Mouse (Mus musculus) limb, embryonic 11.5 days (tissue): ENCODE data around the gene Cux1. TPM values are rescaled to one million over a fixed set of nuclear protein-coding genes. Genes with fewer than 3 reads are reported as not detected.

ENCODE experiments used
- ATAC-seq: fragments of 200-750 bp; cut with Nextera tagmentation; 2 replicates; pipeline ENCODE4 v1.8.0; 2017; ENCODE audit warnings: low read depth; ENCODE audit not compliant: insufficient number of reproducible peaks, low FRiP score, low TSS enrichment
- DNase-seq: peaks from one replicate; pipeline ENCODE4 v3.0.0-alpha.2; 2015; ENCODE audit warnings: low spot score
- H3K27ac ChIP-seq: fragments of 300-500 bp; sonication (generic); replicated peaks from 2 replicates; pipeline ENCODE4 v1.5.1; 2014; ENCODE audit warnings: low read depth, mild to moderate bottlenecking, low read length
- H3K27me3 ChIP-seq: fragments of 300-500 bp; sonication (generic); 2 replicates; pipeline ENCODE4 v1.6.1; 2014; ENCODE audit warnings: mild to moderate bottlenecking, low read length, mixed read lengths; ENCODE audit not compliant: control insufficient read depth, insufficient read depth
- H3K36me3 ChIP-seq: fragments of 300-500 bp; sonication (generic); 2 replicates; pipeline ENCODE4 v1.6.1; 2014; ENCODE audit warnings: mild to moderate bottlenecking, low read length, moderate library complexity, mixed read lengths; ENCODE audit not compliant: control insufficient read depth, insufficient read depth
- H3K4me1 ChIP-seq: fragments of 300-500 bp; sonication (generic); 2 replicates; pipeline ENCODE4 v1.6.1; 2014; ENCODE audit warnings: low read length, mixed read lengths; ENCODE audit not compliant: control insufficient read depth, insufficient read depth
- H3K4me2 ChIP-seq: fragments of 300-500 bp; sonication (generic); 2 replicates; pipeline ENCODE4 v1.6.1; 2014; ENCODE audit warnings: low read depth, mild to moderate bottlenecking, moderate library complexity; ENCODE audit not compliant: severe bottlenecking
- H3K4me3 ChIP-seq: fragments of 300-500 bp; sonication (generic); 2 replicates; pipeline ENCODE4 v1.5.1; 2014; ENCODE audit warnings: low read depth, low read length
- H3K9ac ChIP-seq: fragments of 300-500 bp; sonication (generic); 2 replicates; pipeline ENCODE4 v1.6.1; 2014; ENCODE audit warnings: mild to moderate bottlenecking, low read length
- H3K9me3 ChIP-seq: fragments of 300-500 bp; sonication (generic); 2 replicates; pipeline ENCODE4 v1.6.1; 2016; ENCODE audit warnings: low read length; ENCODE audit not compliant: control insufficient read depth
- WGBS: fragments of 180-500 bp; shearing (Covaris S2); extraction: QIAGEN DNeasy Blood & Tissue Kit; methylation state at CpG from one replicate; pipeline ENCODE4 v1.1.7; 2014; 5-methylcytosine and 5-hydroxymethylcytosine counted together
- polyA plus RNA-seq: library from polyadenylated mRNA; unstranded; fragments of >200 nt; fragmentation: Nextera tagmentation; extraction: Ambion mirVana; gene quantifications from 2 replicates; pipeline ENCODE4 v1.2.1, GENCODE M21; 2014

The Cux1 gene
- polyA plus RNA-seq, 1 experiment from 2014 or later = 65.6 TPM

- Histone ChIP-seq H3K36me3 (no peaks in the 10 kb centered on the region), H3K9me3 (no peaks in the 10 kb centered on the region), H3K27ac (no peak overlapping the region), H3K4me3 (no peak overlapping the region), H3K27me3 (no peaks in the 10 kb centered on the region), H3K9ac (no peak overlapping the region), H3K4me1 (no peaks in the 10 kb centered on the region), H3K4me2 (no peak overlapping the region)
- WGBS = 84% methylated on average over 6 of the region's 6 CpGs
- ATAC-seq (no peak), DNase-seq (no peak)
Measured at GRCm38 (mm10) chr5:136514049-136514677, 53.1 kb downstream of the Cux1 start.

GRCm38 (mm10) chr5:136512103-136512674, 55.1 kb downstream of the Cux1 start:
- Histone ChIP-seq H3K27ac (no peak overlapping the region), H3K27me3 (no peaks in the 10 kb centered on the region), H3K9me3 (no peaks in the 10 kb centered on the region), H3K4me1 (no peaks in the 10 kb centered on the region), H3K4me2 (no peak overlapping the region), H3K9ac (no peak overlapping the region), H3K4me3 (no peak overlapping the region), H3K36me3 (no peaks in the 10 kb centered on the region)
- no peak for DNase-seq
- ATAC-seq = no peak
- 97% methylated on average over 2 of the region's 2 CpGs for WGBS

- no peak for ATAC-seq
- WGBS = 70% methylated on average over 7 of the region's 7 CpGs
- Histone ChIP-seq H3K4me2 (no peak overlapping the region), H3K36me3 (no peaks in the 10 kb centered on the region), H3K27ac (no peak overlapping the region), H3K9ac (no peak overlapping the region), H3K4me1 (no peaks in the 10 kb centered on the region), H3K27me3 (no peaks in the 10 kb centered on the region), H3K4me3 (no peak overlapping the region), H3K9me3 (no peaks in the 10 kb centered on the region)
- no peak for DNase-seq
Measured at GRCm38 (mm10) chr5:136511378-136511777, 55.9 kb downstream of the Cux1 start.

GRCm38 (mm10) chr5:136510609-136511008, 56.7 kb downstream of the Cux1 start:
- H3K9me3 ChIP-seq = no peaks in the 10 kb centered on the region
- 92% methylated on average over 5 of the region's 5 CpGs for WGBS
- no peak overlapping the region for H3K27ac ChIP-seq
- no peaks in the 10 kb centered on the region for H3K4me1 ChIP-seq
- no peaks in the 10 kb centered on the region for H3K36me3 ChIP-seq
- H3K9ac ChIP-seq = no peak overlapping the region
- ATAC-seq (no peak), DNase-seq (no peak)
- H3K4me2 ChIP-seq = no peak overlapping the region
- H3K27me3 ChIP-seq = no peaks in the 10 kb centered on the region
- no peak overlapping the region for H3K4me3 ChIP-seq

GRCm38 (mm10) chr5:136507629-136508028, 59.7 kb downstream of the Cux1 start:
- Histone ChIP-seq H3K9me3 (no peaks in the 10 kb centered on the region), H3K27ac (no peak overlapping the region), H3K4me1 (peaks cover 13% of the 10 kb centered on the region), H3K27me3 (no peaks in the 10 kb centered on the region), H3K9ac (no peak overlapping the region), H3K4me2 (no peak overlapping the region), H3K36me3 (no peaks in the 10 kb centered on the region), H3K4me3 (no peak overlapping the region)
- ATAC-seq (no peak), DNase-seq (no peak)
- whole genome bisulfite sequencing = 88% methylated on average over 4 of the region's 4 CpGs

GRCm38 (mm10) chr5:136506262-136506661, 61.0 kb downstream of the Cux1 start:
- WGBS = 92% methylated on average over 1 of the region's 1 CpGs
- ATAC-seq (no peak), DNase-seq (no peak)
- no peak overlapping the region for H3K4me2 ChIP-seq
- no peaks in the 10 kb centered on the region for H3K27me3 ChIP-seq
- H3K4me1 ChIP-seq = peaks cover 23% of the 10 kb centered on the region
- no peak overlapping the region for H3K9ac ChIP-seq
- H3K36me3 ChIP-seq = no peaks in the 10 kb centered on the region
- no peaks in the 10 kb centered on the region for H3K9me3 ChIP-seq
- H3K4me3 ChIP-seq = no peak overlapping the region
- no peak overlapping the region for H3K27ac ChIP-seq

- Histone ChIP-seq H3K4me1 (peaks cover 42% of the 10 kb centered on the region), H3K4me3 (no peak overlapping the region), H3K27me3 (no peaks in the 10 kb centered on the region), H3K36me3 (no peaks in the 10 kb centered on the region), H3K27ac (no peak overlapping the region), H3K9me3 (no peaks in the 10 kb centered on the region), H3K9ac (no peak overlapping the region), H3K4me2 (no peak overlapping the region)
- DNase-seq (peak; percentile 52), ATAC-seq (0 out of 2 replicates have a peak, but pooled peaks have one; percentile 26)
- 24% methylated on average over 5 of the region's 5 CpGs for WGBS
Measured at GRCm38 (mm10) chr5:136502491-136503086, 64.7 kb downstream of the Cux1 start.

- Histone ChIP-seq H3K27me3 (no peaks in the 10 kb centered on the region), H3K4me1 (peaks cover 42% of the 10 kb centered on the region), H3K27ac (no peak overlapping the region), H3K4me2 (no peak overlapping the region), H3K36me3 (no peaks in the 10 kb centered on the region), H3K9me3 (no peaks in the 10 kb centered on the region), H3K4me3 (no peak overlapping the region), H3K9ac (no peak overlapping the region)
- ATAC-seq (no peak), DNase-seq (no peak)
- 55% methylated on average over 6 of the region's 6 CpGs for WGBS
Measured at GRCm38 (mm10) chr5:136500307-136500871, 66.9 kb downstream of the Cux1 start.
